Mouse (Mus musculus) testis, adult 2 months (tissue): ENCODE measurements around the gene Nutm1. TPM values are rescaled to one million over a fixed set of nuclear protein-coding genes. Genes with fewer than 3 reads are reported as not detected.
"Not testable (repeated sequence)": the region's sequence is repeated elsewhere in the genome, so short reads cannot be mapped to it uniquely, and the experiment has no call there.

ENCODE experiments used
- H3K27ac ChIP-seq: fragments of 200-500 bp; 2 replicates; pipeline ENCODE4 v1.5.1; 2012; ENCODE audit warnings: low read depth, low read length; ENCODE audit not compliant: control insufficient read depth, insufficient read depth
- H3K27me3 ChIP-seq: fragments of 200-500 bp; 2 replicates; pipeline ENCODE4 v1.6.1; 2012; ENCODE audit warnings: mild to moderate bottlenecking, low read length, moderate library complexity; ENCODE audit not compliant: control insufficient read depth, insufficient read depth
- H3K36me3 ChIP-seq: fragments of 200-500 bp; 2 replicates; pipeline ENCODE4 v1.6.1; 2012; ENCODE audit warnings: mild to moderate bottlenecking, low read length; ENCODE audit not compliant: control insufficient read depth, insufficient read depth
- H3K4me1 ChIP-seq: fragments of 200-500 bp; 2 replicates; pipeline ENCODE4 v1.6.1; 2012; ENCODE audit warnings: low read length; ENCODE audit not compliant: control insufficient read depth, insufficient read depth
- H3K4me3 ChIP-seq: fragments of 200-500 bp; 2 replicates; pipeline ENCODE4 v1.5.1; 2012; ENCODE audit warnings: low read depth, mild to moderate bottlenecking, low read length, moderate library complexity, mixed read lengths; ENCODE audit not compliant: control insufficient read depth
- CTCF ChIP-seq: fragments of 200-500 bp; IDR thresholded peaks from 2 replicates; pipeline ENCODE4 v1.5.1; 2012; ENCODE audit warnings: low read depth, mild to moderate bottlenecking, inconsistent platforms, low read length, moderate library complexity; ENCODE audit not compliant: control insufficient read depth, insufficient read depth, insufficient replicate concordance
- POLR2A ChIP-seq: fragments of 200-500 bp; IDR thresholded peaks from 2 replicates; pipeline ENCODE4 v1.6.1; 2012; ENCODE audit warnings: low read depth, mild to moderate bottlenecking, inconsistent platforms, low read length, moderate library complexity; ENCODE audit not compliant: control insufficient read depth
- polyA plus RNA-seq: library from polyadenylated mRNA; depleted of rRNA; stranded (reverse); fragments of >200 nt; gene quantifications from 2 replicates; pipeline ENCODE4 v1.2.3, GENCODE M21; 2012; rRNA removed

The Nutm1 gene
- 22.6 and 23.7 TPM in 2 replicates for polyA plus RNA-seq

- H3K27me3 ChIP-seq: no peaks in the 10 kb centered on the region
- no peak for TF ChIP-seq CTCF
- no peak for TF ChIP-seq POLR2A
- H3K4me1 ChIP-seq: peaks cover 13% of the 10 kb centered on the region
- no peak within 1 kb of the TSS for H3K27ac ChIP-seq
- H3K36me3 ChIP-seq: no peaks in the 10 kb centered on the region
- peak within 1 kb of the TSS; percentile 65 for H3K4me3 ChIP-seq
These were observed at the start of gene Nutm1 for GRCm38 (mm10) chr2:112259241-112259962. Gene Nutm1, minus strand, starts transcription at chr2:112259291.

- no peak overlapping the region for H3K4me3 ChIP-seq
- H3K27ac ChIP-seq: no peak overlapping the region
- no peaks in the 10 kb centered on the region for H3K36me3 ChIP-seq
- no peaks in the 10 kb centered on the region for H3K27me3 ChIP-seq
- TF ChIP-seq POLR2A (no peak), CTCF (no peak)
- no peaks in the 10 kb centered on the region for H3K4me1 ChIP-seq
These were observed 49.6 kb upstream of the Nutm1 start for GRCm38 (mm10) chr2:112308671-112309070.

- Histone ChIP-seq H3K4me3 (no peak overlapping the region), H3K27ac (no peak overlapping the region), H3K4me1 (no peaks in the 10 kb centered on the region), H3K36me3 (no peaks in the 10 kb centered on the region), H3K27me3 (no peaks in the 10 kb centered on the region)
- TF ChIP-seq CTCF: no peak
- no peak for TF ChIP-seq POLR2A
These were observed 39.1 kb upstream of the Nutm1 start for GRCm38 (mm10) chr2:112298221-112298620.

- no peak overlapping the region for H3K27ac ChIP-seq
- H3K27me3 ChIP-seq: no peaks in the 10 kb centered on the region
- H3K4me3 ChIP-seq: no peak overlapping the region
- no peaks in the 10 kb centered on the region for H3K36me3 ChIP-seq
- no peaks in the 10 kb centered on the region for H3K4me1 ChIP-seq
- TF ChIP-seq POLR2A (no peak), CTCF (no peak)
These were observed 37.1 kb upstream of the Nutm1 start for GRCm38 (mm10) chr2:112296211-112296610.

- H3K4me1 ChIP-seq: no peaks in the 10 kb centered on the region
- H3K36me3 ChIP-seq: no peaks in the 10 kb centered on the region
- no peak overlapping the region for H3K27ac ChIP-seq
- H3K4me3 ChIP-seq: no peak overlapping the region
- TF ChIP-seq CTCF: no peak
- TF ChIP-seq POLR2A: no peak
- no peaks in the 10 kb centered on the region for H3K27me3 ChIP-seq
These were observed 33.7 kb upstream of the Nutm1 start for GRCm38 (mm10) chr2:112292823-112293222.

GRCm38 (mm10) chr2:112289507-112289906, 30.4 kb upstream of the Nutm1 start:
- H3K36me3 ChIP-seq: no peaks in the 10 kb centered on the region
- no peak overlapping the region for H3K4me3 ChIP-seq
- no peak overlapping the region for H3K27ac ChIP-seq
- H3K27me3 ChIP-seq: no peaks in the 10 kb centered on the region
- peaks cover 2% of the 10 kb centered on the region; the same call in 1 of the 2 replicates for H3K4me1 ChIP-seq
- TF ChIP-seq POLR2A (no peak), CTCF (no peak)

- Histone ChIP-seq H3K27me3 (no peaks in the 10 kb centered on the region), H3K27ac (no peak overlapping the region), H3K4me3 (no peak overlapping the region), H3K4me1 (peaks cover 2% of the 10 kb centered on the region; the same call in 1 of the 2 replicates), H3K36me3 (no peaks in the 10 kb centered on the region)
- no peak for TF ChIP-seq CTCF
- TF ChIP-seq POLR2A: no peak
These were observed 28.0 kb upstream of the Nutm1 start for GRCm38 (mm10) chr2:112287059-112287458.

GRCm38 (mm10) chr2:112286062-112286461, 27.0 kb upstream of the Nutm1 start:
- not testable (repeated sequence) for H3K4me1 ChIP-seq, H3K36me3 ChIP-seq, H3K4me3 ChIP-seq, H3K27me3 ChIP-seq, H3K27ac ChIP-seq
